Mouse (Mus musculus) ES-E14 (cell line): ENCODE results near the gene Efcab12.
"Not testable (repeated sequence)": the region's sequence is repeated elsewhere in the genome, so short reads cannot be mapped to it uniquely, and the experiment has no call there.

Source experiments
- HCFC1 ChIP-seq: IDR thresholded peaks from 2 replicates; pipeline ENCODE4 v1.6.1; 2012; ENCODE audit warnings: low read length, inconsistent platforms, borderline replicate concordance; ENCODE audit not compliant: insufficient read depth
- MAFK ChIP-seq: IDR thresholded peaks from 2 replicates; pipeline ENCODE4 v1.6.1; 2014; ENCODE audit warnings: mild to moderate bottlenecking, low read depth, low read length, inconsistent platforms; ENCODE audit not compliant: insufficient read depth
- ZC3H11A ChIP-seq: IDR thresholded peaks from 2 replicates; pipeline ENCODE4 v1.6.1; 2012; ENCODE audit warnings: low read depth, mild to moderate bottlenecking, inconsistent platforms, low read length, borderline replicate concordance

GRCm38 (mm10) chr6:115823850-115824464 lies 14.3 kb downstream of the Efcab12 start:
- TF ChIP-seq MAFK, HCFC1, ZC3H11A: not testable (repeated sequence)
